Mouse (Mus musculus): ENCODE data around the gene Chsy1.

GRCm38 (mm10) chr7:66137309-66137708 lies 28.0 kb downstream of the Chsy1 start:
- TF ChIP-seq CTCF (IDR thresholded peaks at IDR 0.05) (no peak), EP300 (IDR thresholded peaks at IDR 0.05) (no peak)
